Comparison of ENCODE assay signal across 26 mouse cellular contexts in genomic region chr6:82021494-82021893, GRCm38 (mm10). TPM values are rescaled to one million over a fixed set of nuclear protein-coding genes. Genes with fewer than 3 reads are reported as not detected.
DNase-seq lines count a peak whose midpoint lies in the region; ATAC-seq and TF ChIP-seq lines count a peak whose summit lies in the region.
"Had no signal": no experiment of that assay in that cellular context is flagged by ENCODE, and none has a peak within 500 bp of the region (broad histone marks: within the 10 kb centered on the region; RNA-seq: fewer than 3 reads in every experiment).

No protein-coding gene starts in this region.

- intact Hi-C loops in heart, postnatal 14 days (cut with DNase I): no loop called here

- no peaks in the 10 kb centered on the region for H3K36me3 ChIP-seq in kidney, adult 2 months (ENCODE audit: control insufficient read depth, insufficient read depth, low read length)
- H3K36me3 ChIP-seq in kidney, postnatal 0 days (ENCODE audit: insufficient read depth, low read length): no peaks in the 10 kb centered on the region
- H3K36me3 ChIP-seq: embryonic facial prominence, embryonic 10.5 days; embryonic facial prominence, embryonic 13.5 days; forebrain, embryonic 12.5 days; forebrain, embryonic 15.5 days; heart, embryonic 10.5 days; heart, embryonic 13.5 days; hindbrain, embryonic 12.5 days; hindbrain, embryonic 15.5 days had no signal

- H3K27me3 ChIP-seq in kidney, adult 2 months (replicated peaks; ENCODE audit: control insufficient read depth, insufficient read depth, low read length): no peaks in the 10 kb centered on the region
- H3K27me3 ChIP-seq in kidney, postnatal 0 days (ENCODE audit: insufficient read depth, low read length): no peaks in the 10 kb centered on the region
- H3K27me3 ChIP-seq: embryonic facial prominence, embryonic 13.5 days; forebrain, embryonic 12.5 days; forebrain, embryonic 15.5 days; heart, embryonic 13.5 days; hindbrain, embryonic 12.5 days; hindbrain, embryonic 15.5 days had no signal

- H3K4me2 ChIP-seq in kidney, postnatal 0 days (ENCODE audit: low read length): no peak overlapping the region
- H3K4me2 ChIP-seq: embryonic facial prominence, embryonic 13.5 days; forebrain, embryonic 12.5 days; forebrain, embryonic 15.5 days; heart, embryonic 13.5 days; hindbrain, embryonic 12.5 days; hindbrain, embryonic 15.5 days had no signal

- no peak for TF ChIP-seq POLR2A in kidney, adult 2 months (IDR thresholded peaks at IDR 0.05; ENCODE audit: low read depth, low read length)

- peak overlapping the region; percentile 77 for H3K27ac ChIP-seq in kidney, adult 2 months (ENCODE audit: insufficient read depth, low read depth, low read length)
- H3K27ac ChIP-seq in kidney, postnatal 0 days: no peak overlapping the region
- H3K27ac ChIP-seq: embryonic facial prominence, embryonic 10.5 days; embryonic facial prominence, embryonic 13.5 days; forebrain, embryonic 12.5 days; forebrain, embryonic 15.5 days; heart, adult 2 months; heart, embryonic 10.5 days; heart, embryonic 13.5 days; hindbrain, embryonic 12.5 days; hindbrain, embryonic 15.5 days had no signal

- no peak for TF ChIP-seq CTCF in kidney, adult 2 months (conservative IDR thresholded peaks at IDR 0.05; ENCODE audit: insufficient read depth, insufficient read length, low read depth, low read length)
- no peak for TF ChIP-seq CTCF in kidney, postnatal 0 days (IDR thresholded peaks at IDR 0.05; ENCODE audit: low read depth)

- WGBS in kidney, adult 2 months: 50% methylated on average over 5 of the region's 5 CpGs
- WGBS in kidney, postnatal 0 days: 76% methylated on average over 5 of the region's 5 CpGs

- H3K4me3 ChIP-seq in kidney, adult 2 months (ENCODE audit: insufficient read depth, low read depth, low read length): no peak overlapping the region
- no peak overlapping the region for H3K4me3 ChIP-seq in kidney, postnatal 0 days (replicated peaks; ENCODE audit: low read depth, low read length)
- H3K4me3 ChIP-seq: embryonic facial prominence, embryonic 10.5 days; embryonic facial prominence, embryonic 13.5 days; erythroblast, embryonic 14.5 days; forebrain, embryonic 12.5 days; forebrain, embryonic 15.5 days; heart, adult 2 months; heart, embryonic 10.5 days; heart, embryonic 13.5 days; hindbrain, embryonic 12.5 days; hindbrain, embryonic 15.5 days had no signal

- no peaks in the 10 kb centered on the region for H3K9me3 ChIP-seq in kidney, postnatal 0 days (replicated peaks; ENCODE audit: low read length)
- H3K9me3 ChIP-seq: embryonic facial prominence, embryonic 10.5 days; embryonic facial prominence, embryonic 13.5 days; forebrain, embryonic 12.5 days; forebrain, embryonic 15.5 days; heart, embryonic 10.5 days; heart, embryonic 13.5 days; hindbrain, embryonic 12.5 days; hindbrain, embryonic 15.5 days had no signal

- H3K4me1 ChIP-seq in kidney, adult 2 months (ENCODE audit: control insufficient read depth, insufficient read depth, low read length): peaks cover 5% of the 10 kb centered on the region
- H3K4me1 ChIP-seq in kidney, postnatal 0 days (replicated peaks; ENCODE audit: insufficient read depth, low read length): no peaks in the 10 kb centered on the region
- H3K4me1 ChIP-seq: embryonic facial prominence, embryonic 10.5 days; embryonic facial prominence, embryonic 13.5 days; forebrain, embryonic 12.5 days; forebrain, embryonic 15.5 days; heart, embryonic 10.5 days; heart, embryonic 13.5 days; hindbrain, embryonic 12.5 days; hindbrain, embryonic 15.5 days had no signal

- DNase-seq in heart, adult 11 months: peak; percentile 35
- no peak for DNase-seq in heart, postnatal 14 days
- peak; percentile 43 for DNase-seq in kidney, adult 2 months
- no peak for DNase-seq in kidney, postnatal 10 days
- DNase-seq in kidney, postnatal 0 days (ENCODE audit: low spot score): no peak
- no peak for DNase-seq in kidney, postnatal 14 days
- DNase-seq: adrenal gland, adult 8-10 months; adrenal gland, postnatal 25 days; cerebellum, adult 11-12 months; cerebellum, adult 8-10 months; cerebellum, postnatal 10 days; cerebellum, postnatal 36 days; embryo, embryonic 11 days; gastrocnemius, postnatal 25 days; heart, adult 2 months had no signal

- no peak overlapping the region for H3K9ac ChIP-seq in kidney, postnatal 0 days (ENCODE audit: low read depth, low read length)
- H3K9ac ChIP-seq: embryonic facial prominence, embryonic 13.5 days; forebrain, embryonic 12.5 days; forebrain, embryonic 15.5 days; heart, embryonic 13.5 days; hindbrain, embryonic 12.5 days; hindbrain, embryonic 15.5 days had no signal

- peak; percentile 54; the same call in 1 of the 2 replicates for ATAC-seq in kidney, postnatal 0 days (replicated peaks; ENCODE audit: low FRiP score, low read depth)
- ATAC-seq: activated CD4-positive, CD25-positive, alpha-beta regulatory T cell, adult 4 months; forebrain, embryonic 15.5 days had no signal

RNA-seq across cellular contexts. Expression of gene Eva1a, which starts 19.3 kb away (rescaled TPM):
- total RNA-seq in heart, postnatal 14 days (2021): 1 to 10 TPM; 3.7 to 5.2 TPM
- polyA plus RNA-seq in kidney, adult 2 months (2012; rRNA removed): 34.3 and 39.2 TPM in 2 replicates
- polyA plus RNA-seq in kidney, postnatal 0 days (2015; fragmentation: Nextera tagmentation; extraction: Ambion mirVana): 60.8 and 62.5 TPM in 2 replicates
- total RNA-seq: hematopoietic stem cell, adult 5-6 weeks had no signal
- polyA plus RNA-seq: activated CD4-positive, CD25-positive, alpha-beta regulatory T cell, adult 4 months had no signal

RNA-seq across cellular contexts. Expression of gene Mrpl19, which starts 55.7 kb away (rescaled TPM):
- total RNA-seq in heart, postnatal 14 days (2021): 10 to 100 TPM; 28.8 to 38.1 TPM
- 4.2 and 4.6 TPM in 2 replicates for polyA plus RNA-seq in kidney, adult 2 months (2012; rRNA removed)
- polyA plus RNA-seq in kidney, postnatal 0 days (2015; fragmentation: Nextera tagmentation; extraction: Ambion mirVana): 30.7 and 36.1 TPM in 2 replicates

Comparison
In these comparisons a context has a peak if more than half of its experiments do, and no peak if none do; other contexts are left out.
1. DNase-seq: peak in heart, adult 11 months (single experiment) and kidney, adult 2 months (single experiment); none in heart, postnatal 14 days (0 of 2), kidney, postnatal 10 days (single experiment), kidney, postnatal 0 days (single experiment) and kidney, postnatal 14 days (single experiment).